Mouse (Mus musculus): Measurements from ENCODE around the gene Otogl.

GRCm38 (mm10) chr10:107752351-107753143, 159.4 kb downstream of the Otogl start:
- TF ChIP-seq CTCF (IDR thresholded peaks at IDR 0.05; ENCODE audit: low read depth, low read length) (no peak), POLR2A (IDR thresholded peaks at IDR 0.05; ENCODE audit: extremely low read depth, insufficient read depth, low read length) (no peak)
